Mouse (Mus musculus): Measurements from ENCODE around the gene Suco. TPM values are rescaled to one million over a fixed set of nuclear protein-coding genes. Genes with fewer than 3 reads are reported as not detected.

Gene Suco
- polyA plus RNA-seq, 1 experiment from 2014 or later: 13.3 TPM

DNA sequence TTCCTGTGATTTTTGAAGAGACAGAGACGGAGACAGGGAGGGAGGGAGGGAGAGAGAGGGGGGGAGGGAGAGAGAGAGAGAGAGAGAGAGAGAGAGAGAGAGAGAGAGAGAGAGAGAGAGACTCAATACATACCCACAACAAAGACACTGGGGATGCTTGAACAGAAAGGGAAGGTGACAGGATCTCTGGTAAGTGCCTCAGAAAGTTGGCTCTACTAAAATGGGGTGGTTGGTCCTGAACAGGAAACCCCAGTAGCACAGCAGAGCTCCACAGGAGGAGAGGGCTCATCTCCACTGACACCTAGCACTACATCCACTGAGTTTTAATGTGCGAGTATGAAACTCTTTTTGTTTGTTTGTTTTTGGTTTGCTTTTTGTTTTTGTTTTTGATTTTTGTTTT is 75.2 kb downstream of the Suco start:
- Histone ChIP-seq H3K27ac (no peak overlapping the region), H3K36me3 (no peaks in the 10 kb centered on the region), H3K27me3 (replicated peaks) (no peaks in the 10 kb centered on the region), H3K4me1 (peaks cover 13% of the 10 kb centered on the region), H3K9ac (no peak overlapping the region), H3K4me2 (no peak overlapping the region), H3K4me3 (no peak overlapping the region), H3K9me3 (replicated peaks) (no peaks in the 10 kb centered on the region)
- 55% methylated on average over 2 of the region's 2 CpGs for WGBS (ENCODE audit: insufficient replicate concordance)
- ATAC-seq: no peak

DNA sequence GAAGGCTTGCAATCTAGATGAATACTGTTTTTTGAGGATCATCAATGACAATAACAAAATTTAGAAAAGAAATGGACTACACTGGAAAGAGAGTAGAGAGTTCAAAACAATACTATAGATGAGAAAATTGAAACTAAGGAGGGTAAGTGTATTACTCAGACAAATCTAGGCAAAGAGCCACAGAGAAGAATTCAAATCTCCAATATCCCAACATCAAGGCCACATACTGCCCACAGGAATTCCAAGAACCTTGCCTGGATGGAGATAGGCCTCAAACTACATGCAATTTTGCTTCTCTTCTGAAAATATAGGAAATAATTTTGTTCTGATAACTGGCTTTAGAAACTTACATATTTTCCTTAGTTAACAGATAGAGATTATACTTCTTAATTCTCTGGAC is 76.2 kb downstream of the Suco start:
- Histone ChIP-seq H3K27me3 (replicated peaks) (no peaks in the 10 kb centered on the region), H3K4me2 (no peak overlapping the region), H3K9ac (no peak overlapping the region), H3K4me1 (peaks cover 13% of the 10 kb centered on the region), H3K36me3 (no peaks in the 10 kb centered on the region), H3K9me3 (replicated peaks) (no peaks in the 10 kb centered on the region), H3K27ac (no peak overlapping the region), H3K4me3 (no peak overlapping the region)
- ATAC-seq: no peak

DNA sequence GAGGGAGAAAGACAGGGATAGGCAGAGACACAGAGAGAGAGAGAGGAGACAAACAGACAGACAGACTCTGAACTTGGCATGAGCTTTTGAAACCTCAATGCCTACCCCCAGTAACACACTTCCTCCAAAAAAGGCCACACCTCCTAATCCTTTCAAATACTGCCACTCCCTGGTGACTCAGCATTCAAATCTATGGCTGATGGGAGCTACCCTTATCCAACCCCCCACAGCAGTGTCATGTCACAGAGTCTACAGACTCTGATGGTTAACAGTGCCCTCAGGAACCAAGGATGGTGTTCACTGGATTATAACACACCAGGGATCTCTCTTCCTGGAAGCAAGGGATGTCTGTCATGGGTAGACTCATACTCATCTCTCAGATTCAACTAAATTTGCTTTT is 76.7 kb downstream of the Suco start:
- Histone ChIP-seq H3K4me2 (no peak overlapping the region), H3K4me3 (no peak overlapping the region), H3K36me3 (no peaks in the 10 kb centered on the region), H3K27me3 (replicated peaks) (no peaks in the 10 kb centered on the region), H3K9me3 (replicated peaks) (no peaks in the 10 kb centered on the region), H3K4me1 (peaks cover 17% of the 10 kb centered on the region), H3K9ac (no peak overlapping the region), H3K27ac (no peak overlapping the region)
- ATAC-seq: peak; percentile 86

- no peaks in the 10 kb centered on the region for H3K36me3 ChIP-seq
- H3K4me2 ChIP-seq: no peak overlapping the region
- no peaks in the 10 kb centered on the region for H3K27me3 ChIP-seq (replicated peaks)
- H3K9ac ChIP-seq: no peak overlapping the region
- 74% methylated on average over 3 of the region's 3 CpGs for whole genome bisulfite sequencing (ENCODE audit: insufficient replicate concordance)
- H3K4me1 ChIP-seq: peaks cover 26% of the 10 kb centered on the region
- ATAC-seq: no peak
- H3K4me3 ChIP-seq: no peak overlapping the region
- H3K9me3 ChIP-seq (replicated peaks): no peaks in the 10 kb centered on the region
- H3K27ac ChIP-seq: no peak overlapping the region
These were observed 77.6 kb downstream of the Suco start for GRCm38 (mm10) chr1:161798866-161799265.

- WGBS (ENCODE audit: insufficient replicate concordance): 43% methylated on average over 10 of the region's 10 CpGs
- no peaks in the 10 kb centered on the region for H3K27me3 ChIP-seq (replicated peaks)
- H3K9ac ChIP-seq: no peak overlapping the region
- H3K27ac ChIP-seq: peak overlapping the region; percentile 45
- no peak overlapping the region for H3K4me2 ChIP-seq
- no peaks in the 10 kb centered on the region for H3K36me3 ChIP-seq
- ATAC-seq: no peak
- H3K9me3 ChIP-seq (replicated peaks): no peaks in the 10 kb centered on the region
- H3K4me1 ChIP-seq: peaks cover 61% of the 10 kb centered on the region
- no peak overlapping the region for H3K4me3 ChIP-seq
These were observed 81.9 kb downstream of the Suco start for GRCm38 (mm10) chr1:161794447-161795211.

DNA sequence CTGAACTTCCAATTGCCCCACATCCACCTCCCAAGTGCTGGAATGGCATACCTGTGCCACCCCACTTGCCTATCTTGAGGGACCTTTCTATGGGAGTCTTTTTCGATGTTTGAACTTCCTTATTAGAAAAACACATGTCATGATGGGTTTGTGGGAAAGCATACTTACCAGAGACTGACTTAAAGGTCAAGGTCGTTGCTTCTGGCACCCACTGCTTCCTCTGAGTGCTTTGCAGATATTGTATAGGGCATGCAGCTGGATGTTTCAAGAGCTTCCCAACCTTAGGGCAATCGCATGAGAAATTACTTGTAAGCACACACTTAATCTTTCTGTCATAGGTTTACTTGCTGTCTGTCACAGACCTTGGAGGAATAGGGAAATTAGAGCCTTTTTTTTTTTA is 83.2 kb downstream of the Suco start:
- no peak for ATAC-seq
- Histone ChIP-seq H3K9ac (no peak overlapping the region), H3K9me3 (replicated peaks) (no peaks in the 10 kb centered on the region), H3K4me1 (peaks cover 65% of the 10 kb centered on the region), H3K4me3 (no peak overlapping the region), H3K27me3 (replicated peaks) (no peaks in the 10 kb centered on the region), H3K27ac (peak overlapping the region; percentile 80), H3K4me2 (peak overlapping the region; percentile 66; the same call in 1 of the 2 replicates), H3K36me3 (no peaks in the 10 kb centered on the region)
- WGBS (ENCODE audit: insufficient replicate concordance): 52% methylated on average over 3 of the region's 3 CpGs

DNA sequence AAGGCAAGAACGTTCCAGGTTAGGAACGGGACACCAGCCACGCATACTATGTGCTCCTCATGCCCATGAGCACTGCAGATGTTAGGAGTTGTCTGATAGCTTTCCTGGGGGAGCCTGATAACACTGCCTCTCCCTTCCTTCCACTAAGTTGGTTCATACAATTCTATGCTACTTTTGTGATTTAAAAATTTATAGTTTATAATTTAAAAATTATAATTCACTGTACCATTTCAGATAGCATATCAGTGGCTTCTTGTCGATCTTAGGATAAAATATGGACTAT is 83.9 kb downstream of the Suco start:
- Histone ChIP-seq H3K9me3 (replicated peaks) (no peaks in the 10 kb centered on the region), H3K36me3 (no peaks in the 10 kb centered on the region), H3K4me3 (peak overlapping the region; percentile 31; the same call in 1 of the 2 replicates), H3K27ac (peak overlapping the region; percentile 95), H3K4me1 (peaks cover 65% of the 10 kb centered on the region), H3K4me2 (peak overlapping the region; percentile 66), H3K9ac (peak overlapping the region; percentile 40; the same call in 1 of the 2 replicates), H3K27me3 (replicated peaks) (no peaks in the 10 kb centered on the region)
- 35% methylated on average over 4 of the region's 4 CpGs for WGBS (ENCODE audit: insufficient replicate concordance)
- peak; percentile 90 for ATAC-seq

GRCm38 (mm10) chr1:161791854-161792686 is 84.4 kb downstream of the Suco start:
- H3K4me3 ChIP-seq: peak overlapping the region; percentile 31
- H3K4me2 ChIP-seq: peak overlapping the region; percentile 66
- ATAC-seq: peak; percentile 90
- no peaks in the 10 kb centered on the region for H3K27me3 ChIP-seq (replicated peaks)
- no peaks in the 10 kb centered on the region for H3K36me3 ChIP-seq
- peaks cover 65% of the 10 kb centered on the region for H3K4me1 ChIP-seq
- no peaks in the 10 kb centered on the region for H3K9me3 ChIP-seq (replicated peaks)
- peak overlapping the region; percentile 95 for H3K27ac ChIP-seq
- 47% methylated on average over 8 of the region's 8 CpGs for WGBS (ENCODE audit: insufficient replicate concordance)
- H3K9ac ChIP-seq: peak overlapping the region; percentile 40

DNA sequence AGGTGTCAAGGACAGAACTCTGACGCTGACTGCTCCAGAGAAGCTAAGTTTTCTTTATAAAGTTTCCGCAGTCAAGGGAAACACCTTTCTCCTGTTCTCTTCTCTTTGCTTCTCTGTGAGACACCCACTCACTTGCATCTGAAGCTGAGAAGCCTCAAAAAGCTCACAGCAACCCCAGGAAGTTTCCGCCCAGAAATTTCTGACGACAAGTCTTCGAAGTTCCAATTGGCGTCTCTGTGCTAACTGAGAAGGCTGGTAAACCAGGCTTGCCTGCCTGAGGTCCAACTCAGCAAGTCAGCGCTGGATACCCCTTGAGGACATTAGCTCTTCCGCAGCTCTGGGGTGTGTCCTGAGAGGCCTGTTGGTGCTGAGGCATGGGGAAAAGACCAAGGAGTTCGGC is 88.1 kb downstream of the Suco start, which contains the start of gene Fasl:
TSS of gene Fasl (minus strand) at position 157 of the 400 bp plus-strand sequence.
- ATAC-seq: no peak
- 76% methylated on average over 9 of the region's 9 CpGs for WGBS (ENCODE audit: insufficient replicate concordance)
- H3K9me3 ChIP-seq (replicated peaks): no peaks in the 10 kb centered on the region

DNA sequence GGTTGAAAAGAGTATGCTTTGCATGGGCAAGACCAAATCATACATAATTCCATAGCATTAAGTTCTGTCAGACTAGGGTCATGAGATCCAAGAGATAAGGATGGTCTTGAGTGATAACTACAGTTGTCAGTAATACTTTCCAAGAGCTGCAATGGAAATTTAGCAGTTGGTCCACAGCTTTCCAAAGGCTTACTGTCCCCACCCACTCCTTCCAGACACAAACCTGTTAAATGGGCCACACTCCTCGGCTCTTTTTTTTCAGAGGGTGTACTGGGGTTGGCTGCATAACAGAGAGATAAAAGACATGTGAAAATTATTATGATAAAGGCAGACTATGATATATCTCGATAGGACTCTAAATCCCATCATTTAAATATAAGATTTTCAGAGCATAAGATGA is 93.8 kb downstream of the Suco start:
- ATAC-seq: no peak
- Histone ChIP-seq H3K4me1 (no peaks in the 10 kb centered on the region), H3K27ac (no peak overlapping the region), H3K9ac (no peak overlapping the region), H3K36me3 (no peaks in the 10 kb centered on the region), H3K4me2 (no peak overlapping the region), H3K27me3 (replicated peaks) (0 out of 2 replicates have a peak, but pooled peaks cover 3% of the 10 kb centered on the region), H3K4me3 (no peak overlapping the region), H3K9me3 (replicated peaks) (no peaks in the 10 kb centered on the region)
- WGBS (ENCODE audit: insufficient replicate concordance): 60% methylated on average over 2 of the region's 2 CpGs

More for the DNA sequence above, 88.1 kb downstream of the Suco start, which contains the start of gene Fasl:
- Histone ChIP-seq H3K4me1 (peaks cover 46% of the 10 kb centered on the region), H3K36me3 (no peaks in the 10 kb centered on the region), H3K27ac (no peak within 1 kb of the TSS), H3K27me3 (replicated peaks) (no peaks in the 10 kb centered on the region), H3K4me3 (no peak within 1 kb of the TSS), H3K4me2 (no peak within 1 kb of the TSS), H3K9ac (no peak within 1 kb of the TSS)

- Histone ChIP-seq H3K9ac (no peak overlapping the region), H3K4me1 (no peaks in the 10 kb centered on the region), H3K27me3 (replicated peaks) (peaks cover 3% of the 10 kb centered on the region; the same call in 1 of the 2 replicates), H3K9me3 (replicated peaks) (no peaks in the 10 kb centered on the region), H3K27ac (no peak overlapping the region), H3K4me2 (no peak overlapping the region), H3K4me3 (no peak overlapping the region), H3K36me3 (no peaks in the 10 kb centered on the region)
- ATAC-seq: no peak
- 65% methylated on average over 5 of the region's 5 CpGs for WGBS (ENCODE audit: insufficient replicate concordance)
These were observed 94.9 kb downstream of the Suco start for GRCm38 (mm10) chr1:161781594-161781993.

GRCm38 (mm10) chr1:161779057-161779456 is 97.4 kb downstream of the Suco start:
- no peak for ATAC-seq
- no peaks in the 10 kb centered on the region for H3K9me3 ChIP-seq (replicated peaks)
- no peak overlapping the region for H3K27ac ChIP-seq
- H3K4me3 ChIP-seq: no peak overlapping the region
- no peaks in the 10 kb centered on the region for H3K36me3 ChIP-seq
- H3K9ac ChIP-seq: no peak overlapping the region
- H3K4me2 ChIP-seq: no peak overlapping the region
- peaks cover 3% of the 10 kb centered on the region; the same call in 1 of the 2 replicates for H3K27me3 ChIP-seq (replicated peaks)
- H3K4me1 ChIP-seq: no peaks in the 10 kb centered on the region
